Mouse (Mus musculus): ENCODE measurements around the gene Prdm4. TPM values are rescaled to one million over a fixed set of nuclear protein-coding genes. Genes with fewer than 3 reads are reported as not detected.

Gene Prdm4
- total RNA-seq (2021): 10 to 100 TPM; 22.2 to 29.6 TPM

DNA sequence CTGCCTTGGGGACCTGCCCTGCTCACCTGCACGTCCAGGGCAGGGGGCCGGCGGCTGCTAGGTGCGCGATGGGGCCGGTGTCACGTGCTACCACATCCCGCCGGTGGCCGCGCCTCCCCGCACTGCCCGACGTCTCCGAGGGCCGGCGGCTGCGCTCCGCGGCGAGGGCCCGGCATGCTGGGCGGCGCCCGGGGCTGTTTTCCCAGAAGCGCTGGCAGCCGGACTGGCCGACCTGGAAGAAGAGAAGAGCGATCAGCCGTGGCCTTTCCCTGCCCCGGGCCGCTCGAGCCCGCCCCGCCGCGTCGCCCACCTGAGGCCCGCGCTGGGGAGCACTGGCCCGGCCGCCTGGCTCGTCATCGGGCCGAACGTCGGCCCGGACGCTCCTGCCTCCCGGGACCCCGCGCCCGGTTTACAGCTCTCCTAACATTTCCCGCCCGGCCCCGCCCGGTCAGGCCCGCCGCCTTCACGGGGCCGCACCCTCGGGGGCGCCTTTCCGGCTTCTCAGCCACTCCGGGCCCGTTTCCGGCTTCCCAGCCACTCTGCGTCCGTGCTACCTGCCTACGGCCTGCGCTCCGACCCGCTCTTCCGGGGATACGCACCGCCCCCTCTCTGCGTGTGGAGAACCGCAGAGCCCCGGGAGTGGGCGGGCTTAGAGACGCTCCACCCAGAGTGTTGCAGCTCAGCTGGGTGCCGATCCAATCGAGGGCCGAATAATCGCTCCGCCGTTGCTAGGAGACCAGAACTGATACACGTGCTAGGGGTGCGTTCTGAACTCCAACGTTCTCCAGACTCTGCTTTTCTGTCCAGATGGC lies at the start of gene Prdm4:
Prdm4 (minus strand) TSS at position 645 of the 812 bp plus-strand sequence.
- DNase-seq (ENCODE audit: extremely low spot score in 1 of 2, low spot score in 1 of 2): peak; percentile 76 to 87

DNA sequence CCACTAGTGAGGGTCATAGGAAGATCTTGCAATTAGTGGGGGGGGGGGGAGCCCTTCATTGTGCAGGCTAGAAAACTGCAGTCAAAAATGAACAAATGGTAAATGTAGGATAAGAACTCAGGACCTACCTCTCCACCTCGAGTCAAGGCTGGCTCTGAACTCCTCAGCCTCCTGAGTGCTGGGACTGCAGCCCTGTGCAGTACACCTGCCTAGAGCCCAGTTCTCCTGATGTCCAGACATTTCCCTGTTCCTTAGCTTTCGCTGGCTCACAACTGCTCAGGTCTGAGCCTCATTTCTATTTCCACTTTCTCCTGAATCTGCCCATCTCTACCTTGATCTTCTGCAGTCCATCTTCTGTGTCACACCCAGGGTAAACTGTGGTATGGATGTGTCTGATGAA lies 49.5 kb upstream of the Prdm4 start:
- no peak for DNase-seq (ENCODE audit: extremely low spot score in 1 of 2, low spot score in 1 of 2)

DNA sequence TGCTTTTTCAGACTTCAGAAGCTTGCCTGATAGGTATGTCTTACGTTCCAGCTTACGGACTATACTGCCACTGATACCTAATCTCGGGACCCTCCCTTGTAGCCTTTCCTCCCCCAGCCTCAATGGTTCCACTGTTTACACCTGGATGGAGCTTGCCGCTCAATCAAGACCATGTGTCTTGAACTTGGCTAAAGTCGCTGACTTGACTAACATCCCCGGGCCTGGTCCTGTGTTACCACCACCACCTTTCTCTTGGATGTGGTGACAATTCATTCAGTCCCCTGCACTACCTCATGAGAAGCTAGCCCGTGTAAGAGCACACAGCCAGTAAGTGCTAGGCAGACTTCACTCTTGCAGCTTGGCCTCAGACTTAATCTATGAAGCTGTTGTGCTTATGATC lies 47.4 kb upstream of the Prdm4 start:
- DNase-seq (ENCODE audit: extremely low spot score in 1 of 2, low spot score in 1 of 2): no peak

GRCm38 (mm10) chr10:85962897-85963296 lies 46.0 kb upstream of the Prdm4 start:
- no peak for DNase-seq (ENCODE audit: extremely low spot score in 1 of 2, low spot score in 1 of 2)

- peak; percentile 97 to 99 for DNase-seq (ENCODE audit: extremely low spot score in 1 of 2, low spot score in 1 of 2)
These were observed 40.6 kb upstream of the Prdm4 start, which contains the start of gene Rtcb for GRCm38 (mm10) chr10:85957464-85957950. TSS of gene Rtcb (minus strand) at chr10:85957823.

- no peak for DNase-seq (ENCODE audit: extremely low spot score in 1 of 2, low spot score in 1 of 2)
These were observed 40.0 kb upstream of the Prdm4 start for GRCm38 (mm10) chr10:85956871-85957419.

- no peak for DNase-seq (ENCODE audit: extremely low spot score in 1 of 2, low spot score in 1 of 2)
These were observed 37.5 kb upstream of the Prdm4 start for GRCm38 (mm10) chr10:85954429-85954828.

DNA sequence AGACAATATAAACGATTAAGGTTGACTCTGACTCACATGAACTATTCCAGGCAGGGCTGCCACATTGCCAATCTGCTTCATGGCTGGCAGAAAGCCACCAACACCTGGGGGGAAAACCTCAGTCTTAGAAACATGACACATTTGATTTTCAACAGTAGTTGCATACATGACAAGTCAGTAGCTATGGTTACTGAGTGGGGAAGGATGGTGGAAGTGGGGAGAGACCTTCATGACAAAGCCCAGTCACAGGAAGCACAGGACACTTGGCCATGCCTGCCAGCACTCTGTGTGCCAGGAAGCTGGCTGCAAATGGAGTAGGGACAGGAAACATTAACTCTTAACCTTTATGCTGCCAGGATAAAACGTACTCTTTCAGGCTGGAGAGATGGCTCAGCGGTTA lies 36.5 kb upstream of the Prdm4 start:
- DNase-seq (ENCODE audit: extremely low spot score in 1 of 2, low spot score in 1 of 2): no peak

DNA sequence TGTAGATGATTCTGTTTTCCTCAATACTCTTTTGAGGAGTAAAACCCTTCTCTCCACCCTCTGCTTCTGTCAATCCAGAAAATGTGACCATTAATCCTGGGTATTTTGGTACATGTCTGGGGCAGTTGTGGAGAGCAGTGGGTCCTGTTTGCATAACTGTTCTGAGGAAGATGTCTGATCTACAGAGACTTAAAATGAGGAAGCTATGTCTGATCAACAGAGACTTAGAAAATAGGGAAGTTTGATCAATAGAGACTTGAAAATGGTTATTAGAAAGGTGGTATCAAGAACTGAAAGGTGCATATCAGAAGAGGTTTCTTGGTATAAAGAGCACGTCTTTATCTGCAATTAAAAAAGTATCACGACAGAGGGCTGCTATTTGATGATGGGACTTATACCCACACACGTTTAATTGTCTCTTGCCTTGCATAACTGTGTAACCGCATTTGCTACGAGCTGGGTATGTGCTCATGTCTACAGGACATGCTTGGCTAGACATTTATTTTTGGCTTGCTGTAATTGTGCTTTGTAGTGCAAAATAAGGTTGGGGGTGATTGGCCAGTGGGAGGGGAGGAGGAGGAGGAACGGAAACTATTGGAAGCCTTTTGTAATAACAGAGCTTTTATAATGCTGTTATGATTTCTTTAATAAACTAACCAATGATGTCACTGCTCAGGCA lies 35.0 kb upstream of the Prdm4 start:
- no peak for DNase-seq (ENCODE audit: extremely low spot score in 1 of 2, low spot score in 1 of 2)

DNA sequence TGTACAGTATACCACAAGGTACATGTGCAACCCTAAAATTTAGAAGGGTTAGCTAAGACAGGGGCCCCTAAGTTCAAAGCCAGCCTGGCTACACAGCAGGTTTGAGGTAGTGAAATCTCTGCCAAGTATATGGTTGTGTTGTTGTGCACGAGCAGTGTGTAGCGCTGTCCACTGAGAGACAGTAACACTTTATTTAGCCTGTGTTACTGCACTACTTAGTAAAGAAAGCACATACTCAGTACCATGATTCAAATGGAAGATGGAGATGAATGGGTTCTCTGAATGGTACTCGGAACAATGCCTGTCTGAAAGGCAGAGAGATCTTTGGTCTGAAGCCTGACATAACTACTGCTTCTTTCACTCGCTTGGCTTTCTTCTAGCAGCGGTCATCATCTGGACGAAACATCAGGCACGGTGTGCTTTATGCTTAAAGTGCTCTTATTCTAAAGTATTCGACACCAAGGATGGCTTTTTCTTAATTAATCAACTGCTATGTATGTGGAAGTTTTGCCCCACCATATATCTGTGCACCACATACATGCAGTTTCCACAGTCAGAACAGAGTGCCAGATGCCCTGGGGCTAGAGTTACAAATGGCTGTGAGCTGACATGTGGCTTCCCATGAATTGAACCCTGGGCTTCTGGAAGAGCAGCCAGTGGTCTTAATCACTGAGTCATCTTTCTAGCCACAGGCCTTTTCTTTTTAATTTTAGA lies 31.7 kb upstream of the Prdm4 start:
- DNase-seq (ENCODE audit: extremely low spot score in 1 of 2, low spot score in 1 of 2): no peak

DNA sequence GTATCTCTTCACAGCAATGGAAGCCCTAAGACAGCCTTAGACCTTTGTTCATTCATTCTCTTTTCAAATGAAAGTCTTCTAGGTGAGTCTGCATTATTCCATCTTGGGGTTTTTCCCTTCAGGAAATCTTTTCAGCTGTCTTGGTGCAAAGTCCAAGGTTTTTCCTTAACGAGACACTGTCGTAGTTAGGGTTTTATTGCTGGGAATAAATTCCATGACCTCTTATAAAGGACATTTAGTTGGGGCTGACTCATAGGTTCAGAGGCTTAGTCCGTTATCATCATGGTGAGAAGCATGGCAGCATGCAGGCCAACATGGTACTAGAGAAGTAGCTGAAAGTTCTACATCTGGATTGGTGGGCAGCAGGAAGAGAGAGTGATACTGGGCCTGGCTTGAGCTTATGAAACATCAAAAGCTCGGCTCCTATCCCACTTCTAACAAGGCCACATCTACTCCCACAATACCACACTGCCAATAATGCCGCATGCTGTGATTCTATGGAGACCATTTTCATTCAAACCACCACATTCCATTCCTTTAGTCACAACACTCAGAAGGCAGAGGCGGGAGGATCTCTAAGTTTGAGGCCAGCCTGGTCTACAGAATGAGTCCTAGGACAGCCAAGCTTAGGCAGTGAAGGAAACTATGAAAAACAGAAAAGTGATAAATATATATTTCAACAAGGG lies 19.5 kb upstream of the Prdm4 start:
- no peak for DNase-seq (ENCODE audit: extremely low spot score in 1 of 2, low spot score in 1 of 2)

- DNase-seq (ENCODE audit: extremely low spot score in 1 of 2, low spot score in 1 of 2): no peak
These were observed 13.0 kb upstream of the Prdm4 start for GRCm38 (mm10) chr10:85929962-85930361.

DNA sequence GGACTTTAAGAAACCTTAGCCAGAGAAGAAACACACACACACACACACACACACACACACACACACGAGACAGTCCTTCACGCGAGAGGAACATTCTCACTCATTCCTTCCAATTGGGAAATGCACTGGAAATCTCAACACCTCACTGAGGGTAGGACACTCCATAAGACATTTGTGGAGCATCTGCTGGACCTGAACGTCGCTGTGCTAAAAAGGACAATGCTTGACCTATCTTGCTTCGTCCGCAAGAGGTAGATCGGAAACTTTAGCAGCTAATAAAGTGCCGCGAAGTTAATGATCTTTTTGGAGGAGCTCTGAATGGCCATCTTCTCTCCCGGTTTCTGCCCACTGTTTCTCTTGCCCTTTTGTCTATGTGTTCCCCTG lies 12.3 kb upstream of the Prdm4 start:
- no peak for DNase-seq (ENCODE audit: extremely low spot score in 1 of 2, low spot score in 1 of 2)

- DNase-seq (ENCODE audit: extremely low spot score in 1 of 2, low spot score in 1 of 2): peak; percentile 67 to 78
These were observed 11.7 kb upstream of the Prdm4 start for GRCm38 (mm10) chr10:85928499-85929207.

DNA sequence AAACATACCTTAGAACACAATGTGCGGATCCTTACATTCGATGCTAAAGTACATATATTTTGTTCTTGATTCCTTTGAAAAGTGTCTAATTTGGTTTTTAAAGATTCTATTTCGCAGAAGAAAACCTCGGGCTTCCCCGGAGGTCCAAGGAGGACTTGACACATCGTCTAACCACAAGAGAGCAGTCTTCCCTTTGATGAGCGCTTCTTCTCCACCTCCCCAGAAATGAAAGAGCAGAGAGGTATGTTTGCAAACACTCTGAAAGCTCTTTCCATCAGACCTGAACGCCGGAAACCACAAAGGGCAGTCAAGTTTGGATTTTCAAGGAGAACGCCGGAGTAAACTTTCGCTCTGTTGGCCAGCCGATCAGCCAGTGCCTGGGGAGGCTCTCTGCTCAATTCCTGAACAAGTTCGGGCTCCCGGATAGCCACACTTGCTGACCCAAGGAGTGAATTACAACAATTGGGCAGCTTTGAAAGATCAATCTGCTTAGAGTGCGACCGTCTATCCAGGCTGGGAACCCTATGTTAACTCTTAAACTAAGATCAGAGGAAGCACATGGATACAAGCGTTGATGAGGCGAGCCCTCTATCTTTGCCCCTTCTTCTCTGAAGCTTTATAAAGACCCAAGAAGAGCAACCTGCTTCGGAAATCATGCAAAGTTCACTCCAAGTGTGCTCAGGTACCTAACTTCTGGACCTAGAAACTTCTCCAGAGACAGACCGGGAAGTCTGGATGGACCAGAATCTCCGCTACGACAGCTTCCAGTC lies 10.9 kb upstream of the Prdm4 start, which contains the start of gene Ascl4:
Ascl4 (plus strand) TSS at position 6 of the 770 bp plus-strand sequence.
- DNase-seq (ENCODE audit: extremely low spot score in 1 of 2, low spot score in 1 of 2): peak in 1 of 2 experiments; percentile 11

DNA sequence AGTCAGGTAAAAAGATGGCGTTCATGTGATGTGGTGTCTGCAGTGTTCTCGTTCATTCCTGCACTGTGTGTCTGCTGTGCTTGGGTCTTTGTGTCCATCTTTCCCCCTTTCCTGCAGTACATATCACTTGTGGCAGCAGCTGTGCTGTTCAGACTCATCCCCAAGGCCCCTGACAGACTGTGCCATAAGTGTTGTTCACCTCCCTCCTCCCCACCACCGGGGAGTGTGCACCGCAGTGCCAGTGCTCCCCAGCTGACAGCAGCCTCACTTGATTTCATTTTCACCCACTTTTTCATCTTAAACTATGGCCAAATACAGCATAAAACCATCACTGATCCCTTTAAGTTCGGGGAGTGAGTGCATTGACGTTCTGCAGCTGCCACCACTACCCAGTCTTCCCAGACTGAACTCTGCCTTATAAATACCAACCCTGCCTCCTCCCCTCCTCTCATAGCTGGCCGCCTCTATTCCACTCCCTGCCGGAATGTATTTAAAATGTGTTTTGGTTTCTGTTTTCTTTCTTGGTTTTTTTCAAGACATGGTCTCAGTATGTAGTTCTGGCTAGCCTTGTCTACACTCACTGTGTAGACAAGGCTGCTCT lies 37.0 kb downstream of the Prdm4 start:
- DNase-seq (ENCODE audit: extremely low spot score in 1 of 2, low spot score in 1 of 2): no peak

GRCm38 (mm10) chr10:85875812-85876211 lies 41.1 kb downstream of the Prdm4 start:
- no peak for DNase-seq (ENCODE audit: extremely low spot score in 1 of 2, low spot score in 1 of 2)

- no peak for DNase-seq (ENCODE audit: extremely low spot score in 1 of 2, low spot score in 1 of 2)
These were observed 42.9 kb downstream of the Prdm4 start for GRCm38 (mm10) chr10:85873861-85874544.

All from layer of hippocampus, postnatal 25 days (tissue).